Mouse (Mus musculus): ENCODE data around the gene Olfr1388. TPM values are rescaled to one million over a fixed set of nuclear protein-coding genes. Genes with fewer than 3 reads are reported as not detected.
"Not testable (repeated sequence)": the region's sequence is repeated elsewhere in the genome, so short reads cannot be mapped to it uniquely, and the experiment has no call there.

The Olfr1388 gene
- 0.07 and 0.08 TPM in 2 replicates for polyA plus RNA-seq (2012; rRNA removed)

GRCm38 (mm10) chr11:49436411-49436810, at the start of gene Olfr1388:
Gene Olfr1388, plus strand, starts transcription at chr11:49436624.
- WGBS: 32% methylated on average over 3 of the region's 3 CpGs
- TF ChIP-seq POLR2A (IDR thresholded peaks at IDR 0.05; ENCODE audit: borderline replicate concordance, extremely low read depth, low read depth, low read length): no peak
- no peak for TF ChIP-seq CTCF (IDR thresholded peaks at IDR 0.05; ENCODE audit: insufficient read depth, low read length)
- H3K4me3 ChIP-seq (replicated peaks; ENCODE audit: extremely low read depth, low read depth, low read length): no peak within 1 kb of the TSS
- H3K4me1 ChIP-seq (ENCODE audit: control insufficient read depth, insufficient read depth, low read length): no peaks in the 10 kb centered on the region
- no peak for DNase-seq

DNA sequence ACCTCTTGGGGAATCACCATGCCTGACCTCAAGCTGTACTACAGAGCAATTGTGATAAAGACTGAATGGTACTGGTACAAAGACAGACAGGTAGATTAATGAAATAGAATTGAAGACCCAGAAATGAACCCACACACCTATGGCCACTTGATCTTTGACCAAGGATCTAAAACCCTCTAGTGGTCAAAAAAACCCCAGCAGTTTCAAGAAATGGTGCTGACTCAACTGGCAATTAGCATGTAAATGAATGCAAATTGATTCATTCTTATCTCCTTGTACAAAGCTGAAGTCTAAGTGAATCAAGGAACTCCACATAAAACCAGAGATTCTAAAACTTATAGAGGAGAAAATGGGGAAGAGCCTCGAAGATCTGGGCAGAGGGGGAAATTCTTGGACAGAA, 43.7 kb upstream of the Olfr1388 start:
- WGBS: 63% methylated on average over 1 of the region's 1 CpGs
- not testable (repeated sequence) for H3K4me3 ChIP-seq (replicated peaks; ENCODE audit: extremely low read depth, low read depth, low read length); H3K4me1 ChIP-seq (ENCODE audit: control insufficient read depth, insufficient read depth, low read length); DNase-seq

- H3K4me1 ChIP-seq (ENCODE audit: control insufficient read depth, insufficient read depth, low read length): no peaks in the 10 kb centered on the region
- DNase-seq: no peak
- no peak for TF ChIP-seq POLR2A (IDR thresholded peaks at IDR 0.05; ENCODE audit: borderline replicate concordance, extremely low read depth, low read depth, low read length)
- no peak for TF ChIP-seq CTCF (IDR thresholded peaks at IDR 0.05; ENCODE audit: insufficient read depth, low read length)
- H3K4me3 ChIP-seq (replicated peaks; ENCODE audit: extremely low read depth, low read depth, low read length): no peak overlapping the region
- WGBS: 66% methylated on average over 3 of the region's 3 CpGs
Measured at GRCm38 (mm10) chr11:49406784-49407183, 29.6 kb upstream of the Olfr1388 start.

- no peak for TF ChIP-seq CTCF (IDR thresholded peaks at IDR 0.05; ENCODE audit: insufficient read depth, low read length)
Measured at GRCm38 (mm10) chr11:49410540-49410939, 25.9 kb upstream of the Olfr1388 start.

GRCm38 (mm10) chr11:49422767-49423166, 13.7 kb upstream of the Olfr1388 start, which contains the start of gene Olfr1389:
Gene Olfr1389, plus strand, starts transcription at chr11:49423067.
- Histone ChIP-seq H3K4me1 (ENCODE audit: control insufficient read depth, insufficient read depth, low read length) (no peaks in the 10 kb centered on the region), H3K4me3 (replicated peaks; ENCODE audit: extremely low read depth, low read depth, low read length) (no peak within 1 kb of the TSS)
- DNase-seq: no peak
- whole genome bisulfite sequencing: 81% methylated on average over 2 of the region's 2 CpGs
- TF ChIP-seq POLR2A (IDR thresholded peaks at IDR 0.05; ENCODE audit: borderline replicate concordance, extremely low read depth, low read depth, low read length) (no peak), CTCF (IDR thresholded peaks at IDR 0.05; ENCODE audit: insufficient read depth, low read length) (no peak)

More at GRCm38 (mm10) chr11:49410540-49410939, 25.9 kb upstream of the Olfr1388 start:
- no peak for DNase-seq
- Histone ChIP-seq H3K4me1 (ENCODE audit: control insufficient read depth, insufficient read depth, low read length) (no peaks in the 10 kb centered on the region), H3K4me3 (replicated peaks; ENCODE audit: extremely low read depth, low read depth, low read length) (no peak overlapping the region)
- WGBS: 45% methylated on average over 1 of the region's 1 CpGs

DNA sequence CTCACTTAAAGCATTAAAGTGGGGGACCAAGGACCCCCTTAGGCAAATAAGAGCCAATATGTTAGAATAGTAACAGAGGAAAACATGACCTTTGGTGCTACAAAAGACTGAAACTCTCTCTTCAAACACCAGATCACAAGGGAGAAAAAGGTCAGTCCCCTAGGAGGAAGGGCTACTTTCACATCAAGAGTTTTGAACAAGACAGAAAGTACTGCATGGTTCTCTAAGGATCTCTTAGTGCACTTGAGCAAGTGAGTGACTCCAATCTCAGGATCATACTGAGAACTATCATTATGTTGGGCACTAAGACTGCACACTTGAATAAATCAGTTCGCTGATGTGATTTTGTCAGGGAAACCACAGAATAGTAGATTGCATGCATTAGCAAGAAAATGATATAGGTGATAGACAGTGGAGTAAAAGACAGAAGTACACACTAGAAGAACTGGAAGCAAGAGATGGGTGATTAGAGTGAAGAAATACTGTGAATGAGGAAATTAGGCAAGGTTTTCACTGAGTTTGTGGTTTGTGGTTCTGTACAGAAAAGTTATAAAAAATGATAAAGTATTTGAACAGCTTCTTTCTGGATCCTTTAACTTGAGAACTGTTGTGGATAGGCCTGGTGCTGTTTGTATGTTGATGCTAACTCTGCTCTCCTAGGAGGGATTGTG, 11.0 kb upstream of the Olfr1388 start:
- DNase-seq: no peak
- WGBS: 72% methylated on average over 1 of the region's 1 CpGs
- no peak for TF ChIP-seq POLR2A (IDR thresholded peaks at IDR 0.05; ENCODE audit: borderline replicate concordance, extremely low read depth, low read depth, low read length)
- no peak for TF ChIP-seq CTCF (IDR thresholded peaks at IDR 0.05; ENCODE audit: insufficient read depth, low read length)

DNA sequence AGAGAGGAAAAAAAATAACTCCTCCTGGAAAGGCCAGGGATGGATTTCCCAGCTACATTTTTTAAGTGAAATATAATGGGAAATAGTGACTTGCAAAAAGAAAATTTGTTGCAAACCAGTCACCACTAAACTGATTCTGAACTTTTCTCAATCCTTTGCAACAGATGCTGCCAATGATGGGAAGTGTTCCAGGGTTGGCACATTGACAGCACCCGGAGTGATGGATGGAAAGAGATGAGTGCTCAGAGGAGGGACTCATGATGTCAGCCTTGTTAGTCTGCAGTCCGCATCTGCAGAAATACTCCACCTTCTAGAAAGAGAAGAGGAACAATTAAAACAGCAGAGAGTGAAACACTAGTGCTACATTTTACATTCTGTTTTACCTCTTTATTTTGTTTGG, 6.8 kb upstream of the Olfr1388 start:
- WGBS: 80% methylated on average over 2 of the region's 2 CpGs
- TF ChIP-seq POLR2A (IDR thresholded peaks at IDR 0.05; ENCODE audit: borderline replicate concordance, extremely low read depth, low read depth, low read length): no peak
- TF ChIP-seq CTCF (IDR thresholded peaks at IDR 0.05; ENCODE audit: insufficient read depth, low read length): no peak

More for the DNA sequence above, 11.0 kb upstream of the Olfr1388 start:
- no peak overlapping the region for H3K4me3 ChIP-seq (replicated peaks; ENCODE audit: extremely low read depth, low read depth, low read length)
- H3K4me1 ChIP-seq (ENCODE audit: control insufficient read depth, insufficient read depth, low read length): no peaks in the 10 kb centered on the region

GRCm38 (mm10) chr11:49455043-49455442, 18.6 kb downstream of the Olfr1388 start, which contains the start of gene Olfr1387:
Gene Olfr1387, plus strand, starts transcription at chr11:49455343.
- TF ChIP-seq POLR2A (IDR thresholded peaks at IDR 0.05; ENCODE audit: borderline replicate concordance, extremely low read depth, low read depth, low read length) (no peak), CTCF (IDR thresholded peaks at IDR 0.05; ENCODE audit: insufficient read depth, low read length) (no peak)
- H3K4me1 ChIP-seq (ENCODE audit: control insufficient read depth, insufficient read depth, low read length): no peaks in the 10 kb centered on the region
- no peak for DNase-seq
- 56% methylated on average over 1 of the region's 1 CpGs for WGBS
- H3K4me3 ChIP-seq (replicated peaks; ENCODE audit: extremely low read depth, low read depth, low read length): no peak within 1 kb of the TSS

More for the DNA sequence above, 6.8 kb upstream of the Olfr1388 start:
- H3K4me1 ChIP-seq (ENCODE audit: control insufficient read depth, insufficient read depth, low read length): no peaks in the 10 kb centered on the region
- DNase-seq: no peak
- H3K4me3 ChIP-seq (replicated peaks; ENCODE audit: extremely low read depth, low read depth, low read length): no peak overlapping the region

DNA sequence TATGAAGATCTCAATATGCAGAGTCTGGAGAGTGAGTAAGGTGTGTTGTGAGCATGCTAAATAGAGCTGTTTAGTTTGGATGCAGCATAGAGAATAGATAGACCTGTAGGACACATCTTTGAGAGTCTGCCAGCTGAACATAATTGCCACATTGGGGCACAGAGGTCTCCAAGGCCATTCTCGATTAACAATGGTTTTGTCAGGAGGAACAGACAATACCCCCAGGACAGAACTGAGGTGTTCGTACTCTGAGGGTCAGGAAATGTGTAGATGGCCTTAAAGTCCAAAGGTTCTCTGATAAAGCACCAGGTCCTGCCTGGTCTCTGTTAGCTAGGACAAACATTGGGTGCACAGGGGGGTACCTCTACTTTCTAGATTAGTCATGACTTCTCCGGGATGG, 28.3 kb downstream of the Olfr1388 start, which contains the start of gene Olfr1386:
Gene Olfr1386, plus strand, starts transcription at position 301 of the 400 bp plus-strand sequence.
- not testable (repeated sequence) for DNase-seq; H3K4me1 ChIP-seq (ENCODE audit: control insufficient read depth, insufficient read depth, low read length); H3K4me3 ChIP-seq (replicated peaks; ENCODE audit: extremely low read depth, low read depth, low read length)
- WGBS: 72% methylated on average over 3 of the region's 3 CpGs

- H3K4me3 ChIP-seq (replicated peaks; ENCODE audit: extremely low read depth, low read depth, low read length): no peak overlapping the region
- no peak for DNase-seq
- WGBS: 35% methylated on average over 4 of the region's 4 CpGs
- TF ChIP-seq POLR2A (IDR thresholded peaks at IDR 0.05; ENCODE audit: borderline replicate concordance, extremely low read depth, low read depth, low read length) (no peak), CTCF (IDR thresholded peaks at IDR 0.05; ENCODE audit: insufficient read depth, low read length) (no peak)
- no peaks in the 10 kb centered on the region for H3K4me1 ChIP-seq (ENCODE audit: control insufficient read depth, insufficient read depth, low read length)
Measured at GRCm38 (mm10) chr11:49485973-49486372, 49.5 kb downstream of the Olfr1388 start.

- not testable (repeated sequence) for H3K4me1 ChIP-seq (ENCODE audit: control insufficient read depth, insufficient read depth, low read length); H3K4me3 ChIP-seq (replicated peaks; ENCODE audit: extremely low read depth, low read depth, low read length); DNase-seq
- WGBS: 57% methylated on average over 1 of the region's 1 CpGs
Measured at GRCm38 (mm10) chr11:49488770-49489169, 52.3 kb downstream of the Olfr1388 start, which contains the start of gene Olfr1385. Gene Olfr1385, plus strand, starts transcription at chr11:49489070.

All from lung, adult 2 months (tissue).